Mouse (Mus musculus): Measurements from ENCODE around the gene Ubxn7. TPM values are rescaled to one million over a fixed set of nuclear protein-coding genes. Genes with fewer than 3 reads are reported as not detected.

Ubxn7 gene
- total RNA-seq, 2 experiments from 2014 or later, result 38.0 to 54.8 TPM

- DNase-seq (ENCODE audit: low spot score in 2 of 2), result no peak
Observed at GRCm38 (mm10) chr16:32379575-32379974, 47.5 kb downstream of the Ubxn7 start.

GRCm38 (mm10) chr16:32382901-32383300 is 50.8 kb downstream of the Ubxn7 start:
- DNase-seq (ENCODE audit: low spot score in 2 of 2), result no peak

- DNase-seq (ENCODE audit: low spot score in 2 of 2), result no peak
Observed at GRCm38 (mm10) chr16:32384885-32385284, 52.8 kb downstream of the Ubxn7 start.

- DNase-seq (ENCODE audit: low spot score in 2 of 2), result no peak
Observed at GRCm38 (mm10) chr16:32386826-32387225, 54.8 kb downstream of the Ubxn7 start.

- no peak for DNase-seq (ENCODE audit: low spot score in 2 of 2)
Observed at GRCm38 (mm10) chr16:32389049-32389448, 57.0 kb downstream of the Ubxn7 start.

- DNase-seq (ENCODE audit: low spot score in 2 of 2), result no peak
Observed at GRCm38 (mm10) chr16:32389841-32390240, 57.8 kb downstream of the Ubxn7 start.

- DNase-seq (ENCODE audit: low spot score in 2 of 2), result no peak
Observed at GRCm38 (mm10) chr16:32390882-32391281, 58.8 kb downstream of the Ubxn7 start.

GRCm38 (mm10) chr16:32395679-32396540 is 63.9 kb downstream of the Ubxn7 start:
- DNase-seq (ENCODE audit: low spot score in 2 of 2), result no peak

GRCm38 (mm10) chr16:32396541-32396835 is 64.4 kb downstream of the Ubxn7 start:
- DNase-seq (ENCODE audit: low spot score in 2 of 2), result no peak

- peak in 1 of 2 experiments; percentile 12 for DNase-seq (ENCODE audit: low spot score in 2 of 2)
Observed at GRCm38 (mm10) chr16:32398206-32398605, 66.1 kb downstream of the Ubxn7 start.

- no peak for DNase-seq (ENCODE audit: low spot score in 2 of 2)
Observed at GRCm38 (mm10) chr16:32400267-32400666, 68.2 kb downstream of the Ubxn7 start, which contains the start of gene Tm4sf19. Gene Tm4sf19, plus strand, starts transcription at chr16:32400506.

GRCm38 (mm10) chr16:32401335-32401965 is 69.4 kb downstream of the Ubxn7 start:
- no peak for DNase-seq (ENCODE audit: low spot score in 2 of 2)

GRCm38 (mm10) chr16:32402818-32403217 is 70.8 kb downstream of the Ubxn7 start:
- DNase-seq (ENCODE audit: low spot score in 2 of 2), result no peak

- DNase-seq (ENCODE audit: low spot score in 2 of 2), result no peak
Observed at GRCm38 (mm10) chr16:32405716-32406115, 73.7 kb downstream of the Ubxn7 start.

GRCm38 (mm10) chr16:32406671-32407070 is 74.6 kb downstream of the Ubxn7 start:
- no peak for DNase-seq (ENCODE audit: low spot score in 2 of 2)

GRCm38 (mm10) chr16:32407730-32408129 is 75.7 kb downstream of the Ubxn7 start:
- no peak for DNase-seq (ENCODE audit: low spot score in 2 of 2)

GRCm38 (mm10) chr16:32417457-32417856 is 85.4 kb downstream of the Ubxn7 start:
- no peak for DNase-seq (ENCODE audit: low spot score in 2 of 2)

- peak; percentile 90 to 93 for DNase-seq (ENCODE audit: low spot score in 2 of 2)
Observed at GRCm38 (mm10) chr16:32419517-32420483, 87.7 kb downstream of the Ubxn7 start, which contains the start of gene Tctex1d2. Gene Tctex1d2, plus strand, starts transcription at chr16:32419702.

- no peak for DNase-seq (ENCODE audit: low spot score in 2 of 2)
Observed at GRCm38 (mm10) chr16:32427506-32427905, 95.4 kb downstream of the Ubxn7 start.

GRCm38 (mm10) chr16:32430474-32431046 is 98.5 kb downstream of the Ubxn7 start, which contains the start of gene Pcyt1a:
Gene Pcyt1a, plus strand, starts transcription at chr16:32430921.
- peak; percentile 85 for DNase-seq (ENCODE audit: low spot score in 2 of 2)

Data from adrenal gland, adult 18-20 months (tissue).